13 mouse cellular contexts compared by ENCODE assay signal in the genomic region with DNA sequence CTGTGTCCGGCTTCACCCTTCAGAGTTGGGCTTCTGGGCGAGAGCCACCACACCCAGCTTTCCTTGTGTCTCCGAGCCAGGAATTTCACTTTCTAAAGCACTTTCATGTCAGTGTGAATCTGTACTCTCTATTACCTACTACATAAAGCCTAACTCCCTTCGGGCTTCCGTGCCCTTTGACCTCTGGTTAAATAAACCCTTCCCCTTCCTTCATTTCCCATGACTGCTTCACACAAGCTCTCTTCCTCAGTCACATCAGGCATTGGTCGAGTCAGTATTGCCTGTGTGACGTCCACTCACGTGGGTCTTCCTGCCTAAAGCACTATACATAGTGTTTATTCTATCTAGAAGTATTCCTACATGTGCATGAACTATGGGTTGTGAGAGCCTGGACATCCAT.
DNase-seq lines count a peak whose midpoint lies in the region; ATAC-seq lines count a peak whose summit lies in the region.
"Had no signal": no experiment of that assay in that cellular context is flagged by ENCODE, and none has a peak within 500 bp of the region (broad histone marks: within the 10 kb centered on the region; RNA-seq: fewer than 3 reads in every experiment).

No protein-coding gene starts in this region.

- no peak for ATAC-seq in forebrain, embryonic 12.5 days (ENCODE audit: low FRiP score)
- ATAC-seq in lung, embryonic 16.5 days (ENCODE audit: low read depth) = 0 out of 2 replicates have a peak, but pooled peaks have one; percentile 4
- peak; percentile 55 for ATAC-seq in liver, embryonic 13.5 days (ENCODE audit: low read depth)
- no peak for ATAC-seq in frontal cortex, adult (ENCODE audit: low TSS enrichment)

- H3K4me1 ChIP-seq in forebrain, embryonic 10.5 days = peaks cover 33% of the 10 kb centered on the region
- H3K4me1 ChIP-seq in forebrain, embryonic 12.5 days = peaks cover 14% of the 10 kb centered on the region
- peaks cover 20% of the 10 kb centered on the region for H3K4me1 ChIP-seq in lung, embryonic 16.5 days (replicated peaks; ENCODE audit: control insufficient read depth, insufficient read depth, low read length)
- H3K4me1 ChIP-seq in liver, embryonic 13.5 days (replicated peaks) = peaks cover 34% of the 10 kb centered on the region

- H3K9ac ChIP-seq in forebrain, embryonic 12.5 days = no peak overlapping the region
- no peak overlapping the region for H3K9ac ChIP-seq in lung, embryonic 16.5 days (ENCODE audit: low read length)
- H3K9ac ChIP-seq in liver, embryonic 13.5 days = no peak overlapping the region

- 49% methylated on average over 8 of the region's 8 CpGs for WGBS in forebrain, embryonic 10.5 days
- 56% methylated on average over 8 of the region's 8 CpGs for WGBS in forebrain, embryonic 12.5 days
- WGBS in lung, embryonic 16.5 days = 42% methylated on average over 8 of the region's 8 CpGs
- WGBS in liver, embryonic 13.5 days (ENCODE audit: insufficient replicate concordance) = 65% methylated on average over 8 of the region's 8 CpGs

- H3K9me3 ChIP-seq in forebrain, embryonic 10.5 days = no peaks in the 10 kb centered on the region
- H3K9me3 ChIP-seq in forebrain, embryonic 12.5 days = no peaks in the 10 kb centered on the region
- H3K9me3 ChIP-seq in lung, embryonic 16.5 days (ENCODE audit: control insufficient read depth, low read length) = no peaks in the 10 kb centered on the region
- no peaks in the 10 kb centered on the region for H3K9me3 ChIP-seq in liver, embryonic 13.5 days (replicated peaks)

- DNase-seq in forebrain, embryonic 10.5 days (ENCODE audit: extremely low spot score, low spot score) = no peak
- DNase-seq in lung, postnatal 10 days = no peak
- no peak for DNase-seq in liver, embryonic 13.5 days
- no peak for DNase-seq in heart, adult 11 months
- DNase-seq in spleen, adult 18-20 months = no peak
- DNase-seq: adrenal gland, postnatal 14 days; cerebellum, postnatal 14 days; heart, postnatal 36 days; lung, adult 2 months had no signal

- no peak overlapping the region for H3K4me3 ChIP-seq in forebrain, embryonic 10.5 days
- no peak overlapping the region for H3K4me3 ChIP-seq in forebrain, embryonic 12.5 days (replicated peaks)
- H3K4me3 ChIP-seq in lung, embryonic 16.5 days (ENCODE audit: low read length) = no peak overlapping the region
- no peak overlapping the region for H3K4me3 ChIP-seq in liver, embryonic 13.5 days (replicated peaks)
- H3K4me3 ChIP-seq: erythroblast, embryonic 14.5 days had no signal

- peak overlapping the region; percentile 53; the same call in 1 of the 2 replicates for H3K27ac ChIP-seq in forebrain, embryonic 10.5 days
- H3K27ac ChIP-seq in forebrain, embryonic 12.5 days = no peak overlapping the region
- no peak overlapping the region for H3K27ac ChIP-seq in lung, embryonic 16.5 days (ENCODE audit: low read length)
- H3K27ac ChIP-seq in liver, embryonic 13.5 days = peak overlapping the region; percentile 79

- H3K27me3 ChIP-seq in forebrain, embryonic 10.5 days (ENCODE audit: poor library complexity, severe bottlenecking) = no peaks in the 10 kb centered on the region
- H3K27me3 ChIP-seq in forebrain, embryonic 12.5 days = no peaks in the 10 kb centered on the region
- H3K27me3 ChIP-seq in lung, embryonic 16.5 days (ENCODE audit: control insufficient read depth, insufficient read depth, low read depth, low read length) = no peaks in the 10 kb centered on the region
- no peaks in the 10 kb centered on the region for H3K27me3 ChIP-seq in liver, embryonic 13.5 days

- peaks cover 14% of the 10 kb centered on the region for H3K36me3 ChIP-seq in forebrain, embryonic 10.5 days (replicated peaks)
- H3K36me3 ChIP-seq in forebrain, embryonic 12.5 days (replicated peaks) = no peaks in the 10 kb centered on the region
- H3K36me3 ChIP-seq in lung, embryonic 16.5 days (ENCODE audit: control insufficient read depth, insufficient read depth, low read length) = no peaks in the 10 kb centered on the region
- no peaks in the 10 kb centered on the region for H3K36me3 ChIP-seq in liver, embryonic 13.5 days

- H3K4me2 ChIP-seq in forebrain, embryonic 12.5 days = no peak overlapping the region
- H3K4me2 ChIP-seq in lung, embryonic 16.5 days (ENCODE audit: low read depth, low read length) = no peak overlapping the region
- peak overlapping the region; percentile 30; the same call in 1 of the 2 replicates for H3K4me2 ChIP-seq in liver, embryonic 13.5 days

Comparison
In these comparisons a context has a peak if more than half of its experiments do, and no peak if none do; other contexts are left out.
1. H3K27ac ChIP-seq: peak in forebrain, embryonic 10.5 days (single experiment) and liver, embryonic 13.5 days (single experiment); none in forebrain, embryonic 12.5 days (single experiment) and lung, embryonic 16.5 days (single experiment).
2. ATAC-seq: peak in lung, embryonic 16.5 days (single experiment) and liver, embryonic 13.5 days (single experiment); none in forebrain, embryonic 12.5 days (single experiment) and frontal cortex, adult (single experiment).